Mouse (Mus musculus): Measurements from ENCODE around the gene Zfp467.

Gene Zfp467

GRCm38 (mm10) chr6:48440306-48441014, 5.2 kb downstream of the Zfp467 start:
- DNase-seq (ENCODE audit: extremely low read depth, insufficient read length, low spot score) = no peak

- no peak for DNase-seq (ENCODE audit: extremely low read depth, insufficient read length, low spot score)
Observed at GRCm38 (mm10) chr6:48439654-48440053, 6.0 kb downstream of the Zfp467 start.

GRCm38 (mm10) chr6:48438475-48439125, 7.0 kb downstream of the Zfp467 start:
- DNase-seq (ENCODE audit: extremely low read depth, insufficient read length, low spot score) = no peak

- DNase-seq (ENCODE audit: extremely low read depth, insufficient read length, low spot score) = no peak
Observed at GRCm38 (mm10) chr6:48437679-48438376, 7.8 kb downstream of the Zfp467 start.

- no peak for DNase-seq (ENCODE audit: extremely low read depth, insufficient read length, low spot score)
Observed at GRCm38 (mm10) chr6:48435706-48436349, 9.8 kb downstream of the Zfp467 start.

GRCm38 (mm10) chr6:48435111-48435510, 10.5 kb downstream of the Zfp467 start:
- no peak for DNase-seq (ENCODE audit: extremely low read depth, insufficient read length, low spot score)

GRCm38 (mm10) chr6:48434651-48435050, 11.0 kb downstream of the Zfp467 start:
- DNase-seq (ENCODE audit: extremely low read depth, insufficient read length, low spot score) = no peak

GRCm38 (mm10) chr6:48432893-48433816, 12.5 kb downstream of the Zfp467 start:
- no peak for DNase-seq (ENCODE audit: extremely low read depth, insufficient read length, low spot score)

GRCm38 (mm10) chr6:48430748-48431147, 14.9 kb downstream of the Zfp467 start:
- no peak for DNase-seq (ENCODE audit: extremely low read depth, insufficient read length, low spot score)

- no peak for DNase-seq (ENCODE audit: extremely low read depth, insufficient read length, low spot score)
Observed at GRCm38 (mm10) chr6:48428769-48429557, 16.7 kb downstream of the Zfp467 start.

- DNase-seq (ENCODE audit: extremely low read depth, insufficient read length, low spot score) = no peak
Observed at GRCm38 (mm10) chr6:48426956-48427355, 18.7 kb downstream of the Zfp467 start.

GRCm38 (mm10) chr6:48424074-48424473, 21.6 kb downstream of the Zfp467 start:
- no peak for DNase-seq (ENCODE audit: extremely low read depth, insufficient read length, low spot score)

- DNase-seq (ENCODE audit: extremely low read depth, insufficient read length, low spot score) = no peak
Observed at GRCm38 (mm10) chr6:48423336-48423735, 22.3 kb downstream of the Zfp467 start.

- DNase-seq (ENCODE audit: extremely low read depth, insufficient read length, low spot score) = no peak
Observed at GRCm38 (mm10) chr6:48420647-48421046, 25.0 kb downstream of the Zfp467 start.

GRCm38 (mm10) chr6:48416486-48416885, 29.1 kb downstream of the Zfp467 start:
- no peak for DNase-seq (ENCODE audit: extremely low read depth, insufficient read length, low spot score)

GRCm38 (mm10) chr6:48415636-48416035, 30.0 kb downstream of the Zfp467 start:
- no peak for DNase-seq (ENCODE audit: extremely low read depth, insufficient read length, low spot score)

- DNase-seq (ENCODE audit: extremely low read depth, insufficient read length, low spot score) = no peak
Observed at GRCm38 (mm10) chr6:48414886-48415285, 30.7 kb downstream of the Zfp467 start.

- DNase-seq (ENCODE audit: extremely low read depth, insufficient read length, low spot score) = no peak
Observed at GRCm38 (mm10) chr6:48413081-48413480, 32.5 kb downstream of the Zfp467 start.

- DNase-seq (ENCODE audit: extremely low read depth, insufficient read length, low spot score) = no peak
Observed at GRCm38 (mm10) chr6:48412662-48413061, 33.0 kb downstream of the Zfp467 start.

Measured in 3134 (cell line).